Mouse (Mus musculus) olfactory bulb, adult 2 months (tissue): ENCODE measurements around the gene Kcnh1.

ENCODE experiments used
- CTCF ChIP-seq: fragments of 200-500 bp; IDR thresholded peaks from 2 replicates; pipeline ENCODE4 v1.5.1; 2012; ENCODE audit warnings: low read depth, mild to moderate bottlenecking, low read length, moderate library complexity; ENCODE audit not compliant: insufficient read depth
- POLR2A ChIP-seq: fragments of 200-500 bp; IDR thresholded peaks from 2 replicates; pipeline ENCODE4 v1.6.1; 2012; ENCODE audit warnings: mild to moderate bottlenecking, low read depth, low read length, moderate library complexity; ENCODE audit not compliant: insufficient read depth

- TF ChIP-seq CTCF (no peak), POLR2A (no peak)
These were observed 341.6 kb downstream of the Kcnh1 start for GRCm38 (mm10) chr1:192532212-192532611.
